Mouse (Mus musculus) central nervous system, embryonic 18 days (tissue): ENCODE data around the gene Olfr986. TPM values are rescaled to one million over a fixed set of nuclear protein-coding genes. Genes with fewer than 3 reads are reported as not detected.

Experiments used
- polyA plus RNA-seq: library from polyadenylated mRNA; depleted of rRNA; stranded (reverse); fragments of >200 nt; gene quantifications from 2 replicates; pipeline ENCODE4 v1.2.3, GENCODE M21; 2012; rRNA removed

The Olfr986 gene
- polyA plus RNA-seq: not detected in 2 replicates

DNA sequence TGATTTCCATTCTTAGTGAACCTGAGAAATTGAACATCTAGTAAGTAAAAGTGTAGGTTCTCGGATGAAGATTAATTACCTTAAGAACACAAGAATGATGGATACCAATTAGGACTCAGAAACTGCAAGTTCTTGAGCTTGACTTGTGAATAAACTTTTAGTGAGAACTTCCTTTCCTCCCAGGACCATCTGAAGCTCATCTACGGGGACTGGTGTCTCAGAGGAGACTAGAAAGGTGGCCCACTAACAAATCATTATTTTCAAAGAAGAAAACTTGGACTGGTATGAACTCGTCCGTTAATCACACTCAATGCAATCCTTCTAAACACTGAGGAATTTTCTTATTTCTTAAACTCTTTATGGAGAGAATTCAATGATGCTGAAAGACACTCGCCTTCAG, at the start of gene Olfr986:
Gene Olfr986, plus strand, starts transcription at position 301 of the 400 bp plus-strand sequence.

DNA sequence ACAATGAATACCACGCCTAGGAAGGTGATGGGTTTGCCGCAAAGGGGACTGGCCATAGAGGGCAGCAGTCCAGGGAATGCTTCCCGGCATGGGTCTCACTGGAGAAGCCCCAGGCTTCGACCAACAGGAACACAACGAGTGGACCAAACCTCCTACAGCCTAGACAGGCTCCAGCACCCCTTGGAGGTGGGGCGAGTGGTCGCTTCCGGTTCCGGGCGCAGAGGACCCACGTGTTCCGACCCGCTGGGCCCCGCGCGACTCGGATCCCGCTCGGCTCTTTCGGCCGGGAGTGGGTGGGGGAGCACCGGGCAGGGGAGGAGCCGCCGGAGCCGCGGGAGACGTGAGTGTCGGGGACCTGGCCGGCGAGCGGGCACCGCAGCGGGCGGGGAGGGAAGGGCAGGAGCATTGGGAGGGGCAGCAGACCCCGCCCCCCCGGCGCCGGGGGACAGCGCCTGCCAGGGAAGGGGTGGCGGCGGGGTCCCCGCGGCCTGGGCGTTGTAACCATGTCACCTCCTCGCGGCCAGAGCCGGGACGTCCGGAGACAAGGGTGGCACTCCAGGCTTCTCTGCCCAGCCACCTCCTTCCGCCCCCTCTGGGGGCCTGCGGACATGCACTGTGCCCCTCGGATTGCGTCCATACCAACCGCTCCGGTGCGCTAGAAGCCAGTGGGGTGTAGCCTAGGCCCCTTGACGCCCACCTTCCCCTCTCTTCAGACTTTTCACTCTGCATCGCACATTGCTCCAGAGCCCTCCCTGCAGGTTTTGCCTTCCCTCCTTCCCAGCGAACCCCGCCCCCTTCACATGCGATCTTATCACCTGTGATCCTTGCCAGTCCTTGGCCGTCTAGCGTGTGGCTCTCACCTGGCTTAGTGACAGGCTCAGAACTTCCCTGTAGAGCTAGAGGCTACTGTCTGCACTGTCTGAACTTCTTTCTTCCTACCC, 11.6 kb downstream of the Olfr986 start, which contains the start of gene Zfp202:
Gene Zfp202, plus strand, starts transcription at position 219 of the 941 bp plus-strand sequence.

Other genes starting within 250 kb of the Olfr986 start
- gene Olfr974, start 243.4 kb upstream of the Olfr986 start, polyA plus RNA-seq: not detected in 2 replicates
- 0.04 and 0.09 TPM in 2 replicates for gene Olfr975, start 228.9 kb upstream of the Olfr986 start, polyA plus RNA-seq
- gene Olfr976, start 219.8 kb upstream of the Olfr986 start, polyA plus RNA-seq: not detected in 2 replicates
- not detected in 2 replicates for gene Olfr978, start 188.8 kb upstream of the Olfr986 start, polyA plus RNA-seq
- gene Olfr979, start 177.5 kb upstream of the Olfr986 start, polyA plus RNA-seq: not detected in 2 replicates
- not detected in 2 replicates for gene Olfr980, start 171.3 kb upstream of the Olfr986 start, polyA plus RNA-seq
- not detected in 2 replicates for gene Olfr981, start 159.5 kb upstream of the Olfr986 start, polyA plus RNA-seq
- gene Olfr982, start 107.1 kb upstream of the Olfr986 start, polyA plus RNA-seq: not detected in 2 replicates
- not detected in 2 replicates for gene Olfr983, start 87.3 kb upstream of the Olfr986 start, polyA plus RNA-seq
- gene Olfr984, start 66.7 kb upstream of the Olfr986 start, polyA plus RNA-seq: not detected in 2 replicates
- not detected in 2 replicates for gene Olfr985, start 50.7 kb upstream of the Olfr986 start, polyA plus RNA-seq
- gene Tmem225, start 32.8 kb upstream of the Olfr986 start, polyA plus RNA-seq: not detected in 2 replicates
- 8.5 and 8.9 TPM in 2 replicates for gene Zfp202, start 11.4 kb downstream of the Olfr986 start, polyA plus RNA-seq
- 153 and 155 TPM in 2 replicates for gene Scn3b, start 88.3 kb downstream of the Olfr986 start, polyA plus RNA-seq